In the genomic region with DNA sequence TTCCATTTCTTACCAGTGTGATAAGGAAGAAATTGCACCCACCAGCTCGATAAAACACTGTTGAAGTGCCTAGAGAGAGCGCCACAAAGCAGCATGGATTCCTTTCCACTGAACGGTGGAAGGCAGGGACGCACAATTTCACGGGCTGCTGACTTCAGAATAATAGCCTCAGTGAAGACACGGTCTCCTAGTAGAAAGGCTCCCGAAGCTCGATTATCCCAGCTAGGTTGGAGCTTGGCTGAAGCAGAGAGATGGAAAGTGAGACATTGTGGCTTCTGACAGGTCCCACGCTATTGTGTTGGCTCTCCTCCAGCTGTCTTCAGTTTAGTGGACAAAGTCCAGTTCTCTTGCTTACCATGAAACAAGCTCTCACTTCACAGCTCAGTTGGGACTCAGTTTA, we compare ENCODE assay signal across 9 mouse cellular contexts.
A peak's percentile ranks its signal among the peaks of the same experiment; 100 is the strongest.
DNase-seq lines count a peak whose midpoint lies in the region; ATAC-seq and TF ChIP-seq lines count a peak whose summit lies in the region.
"Had no signal": no experiment of that assay in that cellular context is flagged by ENCODE, and none has a peak within 500 bp of the region (broad histone marks: within the 10 kb centered on the region; RNA-seq: fewer than 3 reads in every experiment).

No protein-coding gene starts in this region.

- WGBS in hindbrain, embryonic 13.5 days = 9% methylated on average over 9 of the region's 9 CpGs
- 70% methylated on average over 9 of the region's 9 CpGs for WGBS in liver, embryonic 16.5 days (ENCODE audit: insufficient replicate concordance)

- H3K9ac ChIP-seq in hindbrain, embryonic 13.5 days = no peak overlapping the region
- H3K9ac ChIP-seq in liver, embryonic 16.5 days (ENCODE audit: low read depth, low read length) = no peak overlapping the region

- H3K27ac ChIP-seq in hindbrain, embryonic 13.5 days = no peak overlapping the region; the same call in 1 of the 2 replicates
- peak overlapping the region; percentile 75 for H3K27ac ChIP-seq in liver, embryonic 16.5 days (ENCODE audit: low read length)

- in situ Hi-C loops in Patski (cut with MboI; ENCODE audit: low pct_unique_long_range_greater_than_20kb) = no loop called here

- H3K4me1 ChIP-seq in hindbrain, embryonic 13.5 days (replicated peaks) = peaks cover 11% of the 10 kb centered on the region
- peaks cover 5% of the 10 kb centered on the region for H3K4me1 ChIP-seq in liver, embryonic 16.5 days (ENCODE audit: control insufficient read depth, low read depth, low read length)

- CTCF ChIA-PET in Patski (lab: Charles Lee) = no interaction called here

- POLR2A ChIA-PET in Patski (lab: Charles Lee) = no interaction called here

- no peaks in the 10 kb centered on the region for H3K36me3 ChIP-seq in hindbrain, embryonic 13.5 days
- no peaks in the 10 kb centered on the region for H3K36me3 ChIP-seq in liver, embryonic 16.5 days (ENCODE audit: control insufficient read depth, insufficient read depth)

- ATAC-seq in cerebellum, adult (ENCODE audit: insufficient number of reproducible peaks, low FRiP score, low TSS enrichment) = no peak
- peak; percentile 26 for ATAC-seq in Patski
- peak; percentile 72 for ATAC-seq in hindbrain, embryonic 13.5 days (ENCODE audit: low FRiP score)
- no peak for ATAC-seq in liver, embryonic 16.5 days (ENCODE audit: low read depth)
- no peak for ATAC-seq in megakaryocyte, adult 5-6 weeks (ENCODE audit: poor library complexity, severe bottlenecking)

- no peak for TF ChIP-seq CTCF in Patski (IDR thresholded peaks at IDR 0.05)

- no peak overlapping the region for H3K4me3 ChIP-seq in hindbrain, embryonic 13.5 days
- H3K4me3 ChIP-seq in liver, embryonic 16.5 days (ENCODE audit: low read depth, low read length) = no peak overlapping the region

- H3K27me3 ChIP-seq in Patski = no peaks in the 10 kb centered on the region
- H3K27me3 ChIP-seq in hindbrain, embryonic 13.5 days = no peaks in the 10 kb centered on the region
- no peaks in the 10 kb centered on the region for H3K27me3 ChIP-seq in liver, embryonic 16.5 days (ENCODE audit: control insufficient read depth, insufficient read depth, low read depth, low read length)

- H3K9me3 ChIP-seq in hindbrain, embryonic 13.5 days = no peaks in the 10 kb centered on the region
- H3K9me3 ChIP-seq in liver, embryonic 16.5 days (replicated peaks; ENCODE audit: control insufficient read depth, low read length) = no peaks in the 10 kb centered on the region

- DNase-seq in cerebellum, postnatal 10 days = peak; percentile 50 to 58
- no peak for DNase-seq in Patski (ENCODE audit: low read depth, low spot score)
- DNase-seq in gastrocnemius, adult 8-10 months (ENCODE audit: low spot score in 2 of 2) = no peak
- DNase-seq in layer of hippocampus, adult 9-11 months = no peak
- DNase-seq: thymus, postnatal 25 days had no signal

- no peak overlapping the region for H3K4me2 ChIP-seq in hindbrain, embryonic 13.5 days
- H3K4me2 ChIP-seq in liver, embryonic 16.5 days (ENCODE audit: low read depth, low read length) = no peak overlapping the region

Comparison
In these comparisons a context has a peak if more than half of its experiments do, and no peak if none do; other contexts are left out.
1. DNase-seq: peak in cerebellum, postnatal 10 days (2 of 2); none in Patski (single experiment), gastrocnemius, adult 8-10 months (0 of 2) and layer of hippocampus, adult 9-11 months (single experiment).
2. ATAC-seq: peak in Patski (single experiment) and hindbrain, embryonic 13.5 days (single experiment); none in cerebellum, adult (single experiment), liver, embryonic 16.5 days (single experiment) and megakaryocyte, adult 5-6 weeks (single experiment).